Mouse (Mus musculus) limb, embryonic 12.5 days (tissue): ENCODE data around the gene Scnn1a. TPM values are rescaled to one million over a fixed set of nuclear protein-coding genes. Genes with fewer than 3 reads are reported as not detected.

Experiments used
- ATAC-seq: fragments of 200-750 bp; cut with Nextera tagmentation; 2 replicates; pipeline ENCODE4 v1.8.0; 2017; ENCODE audit warnings: low read depth, moderate TSS enrichment; ENCODE audit not compliant: insufficient number of reproducible peaks, insufficient read depth, low FRiP score, low TSS enrichment
- H3K27ac ChIP-seq: fragments of 300-500 bp; sonication (generic); 2 replicates; pipeline ENCODE4 v1.5.1; 2016; ENCODE audit warnings: mild to moderate bottlenecking, moderate library complexity
- H3K27me3 ChIP-seq: fragments of 300-500 bp; sonication (generic); 2 replicates; pipeline ENCODE4 v1.6.1; 2016; ENCODE audit warnings: mild to moderate bottlenecking, moderate library complexity
- H3K36me3 ChIP-seq: fragments of 300-500 bp; sonication (generic); 2 replicates; pipeline ENCODE4 v1.6.1; 2016; ENCODE audit warnings: mild to moderate bottlenecking, moderate library complexity
- H3K4me1 ChIP-seq: fragments of 300-500 bp; sonication (generic); replicated peaks from 2 replicates; pipeline ENCODE4 v1.6.1; 2016
- H3K4me2 ChIP-seq: fragments of 300-500 bp; sonication (generic); 2 replicates; pipeline ENCODE4 v1.6.1; 2016; ENCODE audit warnings: mild to moderate bottlenecking, moderate library complexity
- H3K4me3 ChIP-seq: fragments of 300-500 bp; sonication (generic); replicated peaks from 2 replicates; pipeline ENCODE4 v1.5.1; 2016; ENCODE audit warnings: mild to moderate bottlenecking
- H3K9ac ChIP-seq: fragments of 300-500 bp; sonication (generic); replicated peaks from 2 replicates; pipeline ENCODE4 v1.6.1; 2016; ENCODE audit warnings: mild to moderate bottlenecking, moderate library complexity
- H3K9me3 ChIP-seq: fragments of 300-500 bp; sonication (generic); 2 replicates; pipeline ENCODE4 v1.6.1; 2016; ENCODE audit warnings: mild to moderate bottlenecking, moderate library complexity
- WGBS: fragments of 180-500 bp; shearing (Covaris S2); methylation state at CpG from one replicate; pipeline ENCODE4 v1.1.7; 2016; 5-methylcytosine and 5-hydroxymethylcytosine counted together
- polyA plus RNA-seq: library from polyadenylated mRNA; unstranded; fragments of >200 nt; fragmentation: Nextera tagmentation; extraction: Ambion mirVana; gene quantifications from 2 replicates; pipeline ENCODE4 v1.2.1, GENCODE M21; 2016

Scnn1a gene
- polyA plus RNA-seq, 1 experiment from 2014 or later, result 1.0 TPM

DNA sequence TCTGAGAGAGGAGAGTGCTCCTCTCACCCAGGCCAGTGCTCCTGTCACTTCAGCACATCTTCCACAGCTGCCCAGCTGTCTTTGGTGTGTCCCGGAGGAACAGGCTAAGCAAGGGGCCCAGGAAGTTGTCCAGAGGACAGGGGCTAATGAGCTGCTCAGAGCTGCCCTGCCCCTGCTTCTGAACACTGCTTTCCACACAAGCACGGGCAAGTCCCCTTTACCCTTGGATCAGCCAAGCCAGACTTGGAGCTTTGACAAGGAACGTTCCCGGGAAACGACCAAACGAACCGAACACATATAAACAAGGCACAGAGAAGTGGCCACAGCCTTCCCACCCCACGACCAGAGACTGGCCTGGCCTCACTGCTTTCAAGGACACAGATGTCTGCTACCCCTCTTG, 23.6 kb downstream of the Scnn1a start:
- no peak overlapping the region for H3K9ac ChIP-seq
- peaks cover 24% of the 10 kb centered on the region for H3K4me1 ChIP-seq
- no peaks in the 10 kb centered on the region for H3K36me3 ChIP-seq
- H3K4me2 ChIP-seq, result no peak overlapping the region
- WGBS, result 20% methylated on average over 8 of the region's 8 CpGs
- H3K27me3 ChIP-seq, result 0 out of 2 replicates have a peak, but pooled peaks cover 7% of the 10 kb centered on the region
- no peak overlapping the region for H3K4me3 ChIP-seq
- no peaks in the 10 kb centered on the region for H3K9me3 ChIP-seq
- H3K27ac ChIP-seq, result no peak overlapping the region
- ATAC-seq, result no peak

GRCm38 (mm10) chr6:125344866-125345265, 24.4 kb downstream of the Scnn1a start:
- no peak overlapping the region for H3K4me3 ChIP-seq
- H3K27ac ChIP-seq, result no peak overlapping the region
- no peak overlapping the region for H3K9ac ChIP-seq
- no peaks in the 10 kb centered on the region for H3K9me3 ChIP-seq
- 64% methylated on average over 4 of the region's 4 CpGs for WGBS
- no peak for ATAC-seq
- H3K36me3 ChIP-seq, result no peaks in the 10 kb centered on the region
- H3K27me3 ChIP-seq, result 0 out of 2 replicates have a peak, but pooled peaks cover 7% of the 10 kb centered on the region
- no peak overlapping the region for H3K4me2 ChIP-seq
- H3K4me1 ChIP-seq, result peaks cover 25% of the 10 kb centered on the region

- no peaks in the 10 kb centered on the region for H3K9me3 ChIP-seq
Observed at GRCm38 (mm10) chr6:125345625-125346024, 25.2 kb downstream of the Scnn1a start.

DNA sequence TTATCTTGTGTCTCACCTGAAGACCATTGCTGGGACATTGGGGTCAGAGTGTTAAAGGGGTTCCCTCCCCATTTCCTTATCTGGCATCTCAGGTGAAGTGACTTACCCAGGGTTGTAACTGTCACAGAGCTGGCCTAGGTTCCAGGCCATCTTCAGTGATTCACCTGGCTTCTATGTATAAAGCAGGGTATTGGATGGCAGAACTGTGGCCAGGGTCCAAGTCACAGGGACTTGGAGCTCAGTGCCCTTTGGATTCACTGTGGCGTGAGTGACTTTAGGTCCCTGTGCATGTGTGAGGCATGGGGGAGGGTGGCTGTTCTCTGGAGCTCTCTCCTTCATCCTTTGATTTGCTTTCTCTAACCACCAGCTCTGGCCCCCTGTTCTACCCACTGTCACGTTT, 25.6 kb downstream of the Scnn1a start:
- Histone ChIP-seq H3K27me3 (0 out of 2 replicates have a peak, but pooled peaks cover 7% of the 10 kb centered on the region), H3K36me3 (no peaks in the 10 kb centered on the region), H3K4me3 (no peak overlapping the region), H3K4me1 (peaks cover 27% of the 10 kb centered on the region), H3K9ac (no peak overlapping the region), H3K9me3 (no peaks in the 10 kb centered on the region), H3K27ac (no peak overlapping the region), H3K4me2 (no peak overlapping the region)
- 73% methylated on average over 2 of the region's 2 CpGs for WGBS
- no peak for ATAC-seq

More at GRCm38 (mm10) chr6:125345625-125346024, 25.2 kb downstream of the Scnn1a start:
- H3K9ac ChIP-seq, result no peak overlapping the region
- no peak overlapping the region for H3K4me2 ChIP-seq
- no peak overlapping the region for H3K27ac ChIP-seq
- H3K36me3 ChIP-seq, result no peaks in the 10 kb centered on the region
- WGBS, result 67% methylated on average over 1 of the region's 1 CpGs
- 0 out of 2 replicates have a peak, but pooled peaks cover 7% of the 10 kb centered on the region for H3K27me3 ChIP-seq
- no peak overlapping the region for H3K4me3 ChIP-seq
- H3K4me1 ChIP-seq, result peaks cover 26% of the 10 kb centered on the region
- ATAC-seq, result no peak

DNA sequence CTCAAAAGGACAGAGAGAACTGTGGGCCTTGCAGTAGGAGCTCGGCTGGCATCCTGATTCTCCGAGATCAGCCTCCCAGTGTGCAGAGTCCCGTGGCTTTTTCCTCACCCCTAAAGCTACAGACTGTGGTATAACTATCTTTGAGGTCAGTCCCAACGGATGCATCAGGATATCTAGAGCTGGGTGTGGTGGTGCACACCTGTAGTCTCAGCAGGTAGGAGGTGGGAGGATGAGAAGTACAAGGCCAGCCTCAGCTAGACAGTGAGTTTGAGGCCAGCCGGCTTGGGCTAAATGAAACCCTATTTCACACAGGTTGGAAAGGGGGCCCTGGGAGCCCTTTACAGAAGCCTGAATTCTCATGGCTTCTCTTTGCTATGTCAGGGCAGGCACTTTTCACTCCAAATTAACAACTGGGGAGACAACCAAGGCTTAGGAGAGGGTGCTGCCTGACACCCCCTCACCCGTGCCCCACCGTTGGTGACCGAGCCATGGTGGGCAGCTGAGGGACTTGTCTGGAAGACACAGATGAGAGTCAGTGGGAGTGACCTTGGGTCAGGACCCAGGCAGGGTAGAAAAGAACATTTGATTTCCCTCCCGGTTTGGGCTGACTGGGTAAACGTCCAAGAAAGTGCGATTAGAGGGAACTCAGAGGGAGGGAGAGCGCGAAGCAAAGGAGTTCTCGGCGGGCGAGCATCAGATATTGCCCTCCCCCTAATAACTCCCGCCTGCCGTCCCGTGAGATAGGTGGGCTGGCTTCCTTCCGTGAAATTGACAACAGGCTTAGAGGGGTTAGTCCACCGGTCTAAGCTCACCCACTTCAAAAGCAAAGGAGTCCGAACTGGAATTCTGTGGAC, 28.5 kb downstream of the Scnn1a start, which contains the start of gene Tnfrsf1a:
TSS of gene Tnfrsf1a (plus strand) at position 642 of the 854 bp plus-strand sequence.
- Histone ChIP-seq H3K4me1 (peaks cover 54% of the 10 kb centered on the region), H3K9me3 (no peaks in the 10 kb centered on the region), H3K36me3 (no peaks in the 10 kb centered on the region), H3K27ac (peak within 1 kb of the TSS; percentile 80), H3K4me3 (peak within 1 kb of the TSS; percentile 61), H3K9ac (peak within 1 kb of the TSS; percentile 68), H3K4me2 (peak within 1 kb of the TSS; percentile 91), H3K27me3 (0 out of 2 replicates have a peak, but pooled peaks cover 4% of the 10 kb centered on the region)
- WGBS, result 6% methylated on average over 22 of the region's 22 CpGs
- ATAC-seq, result peak; percentile 24; the same call in 1 of the 2 replicates

GRCm38 (mm10) chr6:125349575-125350230, 29.2 kb downstream of the Scnn1a start:
- peaks cover 59% of the 10 kb centered on the region for H3K4me1 ChIP-seq
- H3K4me3 ChIP-seq, result peak overlapping the region; percentile 61
- no peaks in the 10 kb centered on the region for H3K9me3 ChIP-seq
- H3K27ac ChIP-seq, result peak overlapping the region; percentile 80
- H3K36me3 ChIP-seq, result no peaks in the 10 kb centered on the region
- 1% methylated on average over 27 of the region's 27 CpGs for WGBS
- H3K27me3 ChIP-seq, result no peaks in the 10 kb centered on the region
- peak overlapping the region; percentile 91 for H3K4me2 ChIP-seq
- H3K9ac ChIP-seq, result peak overlapping the region; percentile 68
- ATAC-seq, result peak; percentile 75

GRCm38 (mm10) chr6:125350231-125350994, 30.0 kb downstream of the Scnn1a start:
- peak; percentile 12; the same call in 1 of the 2 replicates for ATAC-seq
- peak overlapping the region; percentile 91 for H3K4me2 ChIP-seq
- H3K9me3 ChIP-seq, result no peaks in the 10 kb centered on the region
- no peaks in the 10 kb centered on the region for H3K36me3 ChIP-seq
- no peaks in the 10 kb centered on the region for H3K27me3 ChIP-seq
- H3K4me3 ChIP-seq, result peak overlapping the region; percentile 61
- peak overlapping the region; percentile 68 for H3K9ac ChIP-seq
- peak overlapping the region; percentile 80 for H3K27ac ChIP-seq
- peaks cover 66% of the 10 kb centered on the region for H3K4me1 ChIP-seq
- WGBS, result 1% methylated on average over 20 of the region's 20 CpGs

DNA sequence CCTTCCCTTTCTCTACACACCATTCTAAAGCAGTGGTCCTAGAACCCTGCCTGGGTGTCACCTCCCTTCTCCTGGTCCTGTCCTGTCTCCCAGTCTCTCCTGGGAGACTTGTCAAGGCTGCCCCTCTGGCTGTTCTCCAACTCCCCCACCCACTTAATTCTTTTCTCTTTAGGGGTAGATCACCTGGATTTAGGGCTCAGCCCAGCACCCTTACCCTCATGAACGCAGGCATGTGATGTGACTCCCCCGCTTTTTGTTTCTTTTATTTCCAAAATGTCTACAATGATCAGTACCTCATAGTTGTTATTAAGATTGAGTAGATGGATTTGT, 30.5 kb downstream of the Scnn1a start:
- H3K27me3 ChIP-seq, result no peaks in the 10 kb centered on the region
- H3K9me3 ChIP-seq, result no peaks in the 10 kb centered on the region
- peak overlapping the region; percentile 80 for H3K27ac ChIP-seq
- WGBS, result 82% methylated on average over 2 of the region's 2 CpGs
- H3K36me3 ChIP-seq, result no peaks in the 10 kb centered on the region
- peaks cover 71% of the 10 kb centered on the region for H3K4me1 ChIP-seq
- no peak for ATAC-seq
- H3K9ac ChIP-seq, result peak overlapping the region; percentile 68
- H3K4me2 ChIP-seq, result peak overlapping the region; percentile 91
- H3K4me3 ChIP-seq, result peak overlapping the region; percentile 61

GRCm38 (mm10) chr6:125351368-125352045, 31.0 kb downstream of the Scnn1a start:
- WGBS, result 72% methylated on average over 8 of the region's 8 CpGs
- peak overlapping the region; percentile 61; the same call in 1 of the 2 replicates for H3K4me3 ChIP-seq
- no peak for ATAC-seq
- H3K27ac ChIP-seq, result no peak overlapping the region
- H3K4me1 ChIP-seq, result peaks cover 77% of the 10 kb centered on the region
- H3K27me3 ChIP-seq, result no peaks in the 10 kb centered on the region
- no peaks in the 10 kb centered on the region for H3K9me3 ChIP-seq
- H3K9ac ChIP-seq, result no peak overlapping the region
- H3K4me2 ChIP-seq, result peak overlapping the region; percentile 91
- no peaks in the 10 kb centered on the region for H3K36me3 ChIP-seq

GRCm38 (mm10) chr6:125352046-125352384, 31.6 kb downstream of the Scnn1a start:
- Histone ChIP-seq H3K4me3 (no peak overlapping the region), H3K27ac (no peak overlapping the region), H3K36me3 (peaks cover under 1% of the 10 kb centered on the region; the same call in 1 of the 2 replicates), H3K9me3 (no peaks in the 10 kb centered on the region), H3K9ac (no peak overlapping the region), H3K27me3 (no peaks in the 10 kb centered on the region), H3K4me2 (no peak overlapping the region; the same call in 1 of the 2 replicates), H3K4me1 (peaks cover 80% of the 10 kb centered on the region)
- no peak for ATAC-seq
- WGBS, result 56% methylated on average over 5 of the region's 5 CpGs
